Mouse (Mus musculus) CH12F3 (cell line): ENCODE data around the gene Pcdh9.
"Not testable (repeated sequence)": the region's sequence is repeated elsewhere in the genome, so short reads cannot be mapped to it uniquely, and the experiment has no call there.

ENCODE experiments used
- in situ Hi-C: fragments of 300-500 bp; cut with MboI; formaldehyde crosslinking; loops from 2 replicates; pipeline ENCODE4 v1.14.3; 2020; ENCODE audit warnings: low sequenced_read_pairs

Gene Pcdh9

DNA sequence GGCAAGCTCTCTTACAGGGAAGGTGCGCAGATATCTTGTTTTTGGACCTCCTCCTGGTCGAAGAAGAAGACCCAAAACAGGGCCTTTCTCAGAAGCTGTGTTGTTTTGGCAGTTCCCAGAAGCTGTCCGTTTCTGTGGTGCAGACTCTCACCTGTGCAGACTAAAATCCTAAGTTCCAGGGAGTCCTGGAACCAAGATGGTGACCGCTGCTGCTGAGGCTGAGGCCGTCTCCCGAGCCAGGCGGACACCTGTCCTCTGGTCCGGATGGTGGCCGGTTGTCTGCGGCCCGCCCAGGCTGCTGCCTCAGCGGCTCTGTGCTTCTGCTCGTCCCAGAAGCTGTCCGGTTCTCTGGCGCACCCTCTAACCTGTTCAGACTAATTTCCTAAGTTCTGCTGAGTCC is 675.6 kb downstream of the Pcdh9 start:
- in situ Hi-C loops, result not testable (repeated sequence)

DNA sequence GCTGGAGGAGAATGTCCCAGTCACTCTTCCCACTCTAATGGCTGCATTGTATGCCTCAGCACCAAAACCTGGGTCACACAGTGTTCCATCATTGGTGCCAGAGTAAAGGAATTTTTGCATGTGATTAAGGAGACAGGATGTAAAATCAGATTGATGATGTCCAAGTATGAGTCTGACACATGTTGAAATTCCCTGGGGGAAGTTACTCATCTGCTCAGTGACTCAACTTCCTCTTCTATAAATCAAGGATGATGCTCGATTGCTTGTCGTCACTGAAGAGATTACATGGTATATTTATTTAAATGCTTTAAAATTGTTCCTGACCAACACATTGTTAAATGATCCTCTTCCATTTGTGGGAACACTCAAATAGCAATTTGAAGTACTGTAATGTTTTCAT is 690.7 kb downstream of the Pcdh9 start:
- in situ Hi-C loops, result no loop called here

DNA sequence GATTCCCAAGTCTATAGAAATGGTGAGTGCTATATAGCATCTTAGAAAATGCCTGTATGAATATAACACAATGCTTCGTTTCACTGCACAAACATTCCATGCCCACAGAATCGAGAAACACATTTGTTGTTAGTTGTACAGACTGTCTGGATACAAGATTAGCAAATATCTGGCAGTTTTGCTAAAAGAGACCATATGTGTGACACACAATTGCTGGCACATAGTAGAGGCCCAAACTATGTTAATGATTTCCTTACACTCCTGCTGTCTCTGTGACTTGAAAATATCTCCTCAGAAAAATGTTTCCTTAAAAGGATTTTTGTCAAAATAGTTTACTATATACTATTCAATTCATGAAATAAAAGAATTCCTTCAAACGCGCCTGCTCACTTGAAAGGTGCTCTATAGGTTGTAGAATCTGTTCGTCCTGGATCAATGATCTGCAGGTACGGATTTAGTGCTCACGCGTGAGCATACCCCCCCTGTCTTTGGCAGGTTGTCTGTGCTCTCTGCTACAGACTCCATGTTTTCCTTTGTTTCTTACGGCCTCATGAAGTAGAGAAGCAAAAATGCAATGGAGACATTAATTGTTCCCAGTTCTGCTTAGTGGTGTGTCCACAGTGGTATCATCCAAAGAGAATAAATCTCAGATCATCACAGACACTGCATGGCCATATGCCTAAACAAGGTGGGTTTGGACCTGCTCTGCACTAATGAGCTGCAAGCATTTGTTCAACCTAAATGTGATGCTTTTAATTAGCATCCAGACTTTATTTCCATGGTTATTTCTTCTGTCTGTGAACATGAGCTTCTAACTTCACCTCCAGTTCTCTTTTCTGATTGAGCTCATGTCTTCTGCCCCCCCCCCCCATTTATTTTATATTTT is 707.6 kb downstream of the Pcdh9 start:
- in situ Hi-C loops, result no loop called here

DNA sequence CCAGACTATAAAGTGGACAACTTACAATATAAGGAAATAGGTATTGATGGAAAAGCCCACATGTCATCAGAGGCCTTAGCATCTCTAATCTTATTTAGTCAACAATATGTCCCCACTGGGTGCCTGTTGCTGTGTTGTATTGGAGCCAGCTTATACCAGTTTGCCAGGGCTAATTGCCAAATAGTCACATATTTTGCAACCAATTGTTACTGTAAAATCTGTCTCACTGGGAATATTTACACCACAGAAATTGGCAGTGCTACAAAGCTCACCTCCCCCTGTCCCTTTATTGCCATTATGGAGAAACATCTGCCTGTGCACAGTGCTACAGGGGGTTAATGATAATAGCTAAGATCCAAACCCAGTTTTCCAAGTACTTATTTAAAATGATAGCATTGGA is 721.3 kb downstream of the Pcdh9 start:
- in situ Hi-C loops, result no loop called here

DNA sequence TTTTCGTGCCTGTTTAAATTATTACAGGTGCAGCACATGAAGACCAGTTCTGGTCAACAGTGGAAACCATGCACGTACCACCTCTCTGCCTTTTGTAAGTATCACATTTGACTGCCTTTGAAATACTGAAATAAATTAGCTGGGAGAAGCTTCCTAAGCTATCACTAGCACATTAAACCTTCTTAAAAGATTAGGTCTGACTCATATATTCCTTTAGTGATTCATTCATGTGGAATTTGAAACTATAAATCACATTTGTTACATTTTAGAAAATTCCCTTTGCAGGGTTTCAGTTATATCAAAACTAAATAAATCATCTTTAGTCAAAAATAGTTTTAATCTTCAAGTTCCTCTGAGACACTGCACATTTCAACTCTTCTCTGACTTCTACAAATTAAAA is 722.1 kb downstream of the Pcdh9 start:
- in situ Hi-C loops, result no loop called here

DNA sequence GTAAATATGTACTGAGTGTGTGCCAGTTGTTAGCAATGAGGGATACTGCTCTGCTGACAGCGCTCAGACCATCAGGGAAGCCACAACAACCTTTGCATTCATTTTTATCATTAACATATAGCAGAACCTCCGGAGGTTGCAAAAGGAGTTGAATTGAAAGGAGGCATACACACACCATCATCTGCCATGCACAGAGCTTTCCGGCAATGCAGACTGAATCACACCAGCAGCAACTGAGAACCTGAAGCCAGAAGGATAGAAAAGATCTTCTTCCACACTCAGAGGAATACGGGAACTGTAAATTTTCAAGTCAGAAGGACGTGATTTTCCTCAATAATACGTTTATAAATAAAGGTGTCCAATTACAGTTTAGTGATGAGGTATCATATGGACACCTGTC is 747.1 kb downstream of the Pcdh9 start:
- in situ Hi-C loops, result no loop called here

DNA sequence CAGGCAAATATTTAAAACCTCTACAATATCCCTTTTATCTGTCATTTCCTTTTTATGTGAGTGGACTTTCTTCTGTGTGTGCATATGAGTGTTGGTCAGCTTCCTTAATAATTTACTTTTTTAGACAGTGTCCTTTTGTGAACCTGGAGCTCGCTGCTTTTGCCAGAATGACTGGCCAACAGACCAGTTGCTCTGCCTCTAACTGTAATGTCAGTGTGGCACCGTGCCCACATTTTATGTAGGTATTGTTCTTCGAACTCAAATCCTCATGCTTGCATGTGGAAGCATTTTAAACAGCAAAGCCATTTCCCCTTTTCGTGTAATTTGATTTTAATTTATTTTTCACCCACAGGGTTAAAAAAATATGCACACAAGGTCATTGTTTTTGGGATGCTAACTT is 748.4 kb downstream of the Pcdh9 start:
- in situ Hi-C loops, result no loop called here

DNA sequence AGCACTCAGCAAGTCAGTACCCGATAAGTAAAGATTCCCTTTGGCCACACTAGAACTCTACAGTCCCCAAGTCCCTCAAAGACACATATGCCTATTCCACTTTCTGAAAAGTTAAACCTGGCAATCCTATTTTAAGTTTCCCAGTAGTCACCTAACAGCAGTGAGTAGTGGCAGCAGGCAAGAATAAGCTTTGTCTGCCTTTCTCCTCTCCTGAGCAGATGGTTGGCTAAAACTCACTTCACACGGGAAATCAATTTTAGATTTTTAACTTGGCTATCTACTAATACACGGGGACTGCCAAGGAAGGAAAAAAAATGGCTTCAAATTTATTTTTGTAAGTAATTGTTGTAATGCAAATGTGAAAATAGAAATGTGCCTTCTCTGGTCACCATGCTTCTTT is 763.5 kb downstream of the Pcdh9 start:
- in situ Hi-C loops, result no loop called here

DNA sequence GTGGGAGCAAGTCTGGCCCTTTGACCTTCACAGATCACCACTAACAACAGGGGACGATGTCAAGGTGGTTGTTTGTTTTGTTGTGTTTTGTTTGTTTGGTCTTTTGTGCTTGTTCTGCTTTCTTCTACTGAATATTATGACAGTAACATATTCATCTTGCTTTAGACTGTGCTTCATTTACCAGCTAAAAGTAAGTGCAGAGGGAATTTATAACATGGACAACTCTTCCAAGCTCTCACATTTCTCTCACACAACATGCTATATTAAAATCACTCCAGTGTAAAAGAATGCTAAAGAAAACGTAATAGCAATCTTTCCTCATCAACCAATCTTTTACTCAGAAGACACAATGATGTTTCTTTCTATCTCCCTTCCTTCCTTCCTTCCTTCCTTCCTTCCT is 787.7 kb downstream of the Pcdh9 start:
- in situ Hi-C loops, result no loop called here

DNA sequence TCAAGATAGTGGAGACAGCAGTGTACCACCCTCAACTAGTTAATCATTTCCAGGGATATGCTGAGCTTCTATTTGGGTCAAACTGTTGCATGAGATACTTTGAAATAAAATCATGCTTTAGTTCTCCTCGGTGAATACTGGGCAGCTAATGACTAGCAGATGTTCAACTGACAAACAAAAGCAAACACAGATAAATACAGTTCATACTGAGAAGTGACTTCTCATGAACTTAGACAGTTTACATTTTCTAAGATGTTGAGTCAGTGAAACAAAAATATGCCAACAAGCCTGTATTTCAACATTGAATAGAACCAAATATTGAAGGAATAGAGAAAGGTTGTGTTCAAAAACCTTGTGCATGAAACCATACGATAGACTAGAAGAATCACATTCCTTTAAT is 795.4 kb downstream of the Pcdh9 start:
- in situ Hi-C loops, result no loop called here

DNA sequence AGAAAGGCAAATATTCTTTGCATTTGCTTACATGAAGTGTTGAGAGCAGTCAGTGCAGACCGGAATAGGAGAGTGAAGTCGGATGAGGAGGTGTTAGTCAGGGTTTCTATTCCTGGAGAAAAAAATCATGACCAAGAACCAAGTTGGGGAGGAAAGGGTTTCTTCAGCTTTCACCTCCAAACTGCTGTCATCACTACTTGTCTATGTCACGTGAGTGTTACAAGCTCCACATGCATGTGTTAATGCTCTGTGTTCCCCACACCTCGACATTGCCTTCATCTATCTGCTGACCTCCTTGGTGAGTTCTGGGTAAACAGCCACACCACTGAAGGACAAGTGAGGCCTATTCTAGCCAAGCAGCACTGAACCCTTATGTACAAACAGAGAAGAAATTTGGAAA is 797.7 kb downstream of the Pcdh9 start:
- in situ Hi-C loops, result no loop called here

DNA sequence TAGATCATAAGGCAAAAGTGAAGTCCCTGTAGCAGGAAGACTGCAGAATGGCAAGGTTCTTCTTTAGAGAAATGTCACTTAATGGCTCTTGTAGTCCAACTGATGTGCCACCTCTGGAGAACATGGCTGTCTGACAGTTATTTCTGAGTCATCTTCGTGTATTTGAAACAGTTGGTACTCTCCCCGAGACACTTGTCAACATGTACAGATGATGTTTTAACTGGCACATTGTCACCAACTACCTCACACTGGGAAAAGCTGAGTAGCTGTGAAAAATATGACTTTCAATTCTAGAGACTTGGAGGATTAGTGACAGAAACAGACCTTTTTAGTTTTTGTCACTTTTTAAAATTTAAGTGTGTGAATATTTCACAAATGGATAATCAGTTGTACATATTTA is 804.8 kb downstream of the Pcdh9 start:
- in situ Hi-C loops, result no loop called here

DNA sequence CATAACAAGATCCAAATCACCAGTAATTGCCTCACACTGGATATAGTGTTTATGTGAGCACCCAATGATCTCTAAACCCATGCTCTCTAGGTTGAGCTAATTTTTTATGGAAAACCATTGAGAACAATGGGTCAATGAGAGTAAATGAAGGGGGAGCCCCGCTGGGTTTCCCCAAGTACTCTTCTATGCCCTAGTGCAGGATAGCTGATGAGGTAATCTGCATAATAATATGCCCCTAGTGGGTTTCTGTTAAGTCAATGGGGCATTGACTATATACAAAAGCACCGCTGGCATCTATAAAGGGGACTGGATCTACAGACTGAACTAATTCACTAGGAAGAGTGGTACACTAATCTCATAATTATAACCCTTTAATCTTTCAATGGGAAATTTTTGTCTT is 807.3 kb downstream of the Pcdh9 start:
- in situ Hi-C loops, result no loop called here

DNA sequence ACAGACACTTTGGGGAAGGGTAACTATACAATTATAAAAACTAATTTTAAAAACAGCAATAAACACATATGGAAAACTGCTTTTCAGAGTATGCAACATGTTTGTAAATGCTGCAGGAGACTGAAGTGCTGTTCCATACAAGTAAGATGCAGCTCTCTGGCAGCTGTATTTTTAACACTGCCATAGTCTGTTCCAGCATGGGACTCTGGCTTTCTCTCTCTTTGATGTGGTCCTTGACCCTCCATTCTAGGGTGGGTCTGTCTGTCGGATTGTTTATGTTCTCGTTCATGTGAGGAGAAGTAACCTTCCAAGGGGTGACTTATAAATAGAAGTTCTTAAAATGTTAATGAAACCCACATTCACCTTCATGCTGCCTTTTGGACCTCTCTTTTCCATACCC is 809.6 kb downstream of the Pcdh9 start:
- in situ Hi-C loops, result no loop called here

DNA sequence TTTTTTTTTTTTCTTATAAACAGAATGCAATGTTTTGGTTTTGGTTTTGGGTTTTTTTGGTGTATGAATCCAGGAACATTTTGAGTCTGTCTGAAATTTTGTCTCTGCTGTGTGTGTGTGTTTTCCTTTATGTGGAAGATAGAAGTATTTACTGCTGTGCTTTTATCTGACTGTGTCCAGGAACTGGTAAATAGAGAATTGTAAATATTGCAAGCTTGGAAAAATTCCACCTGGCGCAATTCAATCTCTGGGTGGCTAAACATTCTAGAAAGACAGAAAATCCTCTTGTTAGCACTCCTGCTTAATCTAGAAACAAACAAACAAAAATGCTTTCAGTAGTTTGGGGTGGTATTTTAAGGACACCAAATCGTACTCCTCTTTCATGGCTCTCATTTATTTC is 814.7 kb downstream of the Pcdh9 start:
- in situ Hi-C loops, result no loop called here

DNA sequence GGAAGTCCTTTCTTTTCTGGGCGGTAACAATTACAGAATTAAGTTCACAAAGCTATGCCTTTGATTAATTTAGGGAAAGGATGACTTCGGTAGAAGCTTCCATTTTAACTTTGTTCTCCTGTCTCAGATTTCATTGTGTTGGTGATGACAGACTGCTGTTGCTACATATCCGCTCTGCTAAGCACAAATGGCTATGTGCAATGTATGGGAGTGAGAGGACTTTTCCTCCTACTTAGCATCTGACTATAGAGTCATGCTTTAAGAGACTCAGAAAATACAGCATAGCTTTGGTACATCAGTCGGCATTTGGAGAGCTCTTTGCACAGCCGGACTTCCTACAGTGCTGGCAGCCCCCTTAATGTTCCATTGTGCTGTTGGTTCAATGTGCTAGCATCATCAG is 818.1 kb downstream of the Pcdh9 start:
- in situ Hi-C loops, result no loop called here

DNA sequence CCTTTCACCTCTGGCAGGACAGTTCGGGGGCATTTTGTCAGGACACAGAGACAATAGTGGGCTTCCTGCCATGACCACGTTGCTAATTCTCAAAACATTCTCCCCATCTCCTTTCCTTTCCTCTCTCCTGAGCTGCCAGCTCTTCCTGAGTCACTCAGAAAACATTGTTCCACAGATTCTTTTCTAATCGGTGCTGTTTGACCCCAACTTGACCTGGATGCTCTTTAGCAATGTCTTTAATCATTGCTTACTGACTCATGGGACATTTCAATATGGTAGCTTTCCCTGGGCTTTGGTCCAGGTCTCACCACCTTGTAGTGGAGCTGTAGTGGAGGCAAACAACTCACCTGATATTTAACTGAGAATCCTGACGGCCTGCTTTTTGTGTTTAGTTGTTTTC is 820.3 kb downstream of the Pcdh9 start:
- in situ Hi-C loops, result no loop called here

DNA sequence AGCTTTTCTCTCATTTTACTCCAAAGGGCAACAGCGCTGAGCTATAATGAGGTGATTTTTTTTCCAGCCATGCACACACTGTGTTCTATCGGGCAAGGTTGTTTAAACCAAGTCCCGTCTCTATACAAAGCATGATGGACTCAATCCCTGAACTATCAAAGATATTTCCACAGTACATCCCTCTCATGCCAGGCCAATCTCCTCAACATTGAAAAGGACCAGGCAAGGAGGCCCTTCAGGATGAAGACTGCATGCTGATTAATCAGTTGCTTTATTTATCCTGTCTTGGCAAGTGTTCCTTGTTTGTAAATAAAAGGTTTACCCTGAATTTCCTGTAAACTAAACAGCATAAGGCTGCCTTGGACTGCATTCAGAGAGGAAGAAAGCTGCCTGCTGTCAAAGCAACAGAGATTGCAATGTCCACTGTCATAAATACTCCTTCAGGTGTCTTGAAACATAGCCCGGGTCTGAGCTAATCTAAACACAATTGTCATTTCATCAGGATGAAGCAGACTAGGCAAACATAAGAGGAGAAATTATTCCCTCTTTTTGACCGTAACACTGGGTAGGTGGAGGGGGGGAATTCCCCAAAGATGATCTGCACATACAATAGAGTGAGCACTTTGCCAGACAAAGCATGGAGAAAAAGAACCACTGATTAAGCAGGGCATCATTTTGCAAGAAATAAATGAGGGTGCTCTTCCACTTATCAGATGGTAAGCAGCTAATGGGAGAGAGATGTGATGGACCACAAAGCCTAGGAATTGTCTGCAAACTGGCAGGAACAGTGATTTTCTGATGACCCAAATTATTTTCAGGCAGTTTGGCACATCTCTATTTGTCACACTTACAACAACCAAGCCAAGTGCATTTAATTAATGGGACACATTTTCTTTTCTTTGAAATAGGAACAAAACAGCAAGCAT is 822.8 kb downstream of the Pcdh9 start:
- in situ Hi-C loops, result no loop called here

DNA sequence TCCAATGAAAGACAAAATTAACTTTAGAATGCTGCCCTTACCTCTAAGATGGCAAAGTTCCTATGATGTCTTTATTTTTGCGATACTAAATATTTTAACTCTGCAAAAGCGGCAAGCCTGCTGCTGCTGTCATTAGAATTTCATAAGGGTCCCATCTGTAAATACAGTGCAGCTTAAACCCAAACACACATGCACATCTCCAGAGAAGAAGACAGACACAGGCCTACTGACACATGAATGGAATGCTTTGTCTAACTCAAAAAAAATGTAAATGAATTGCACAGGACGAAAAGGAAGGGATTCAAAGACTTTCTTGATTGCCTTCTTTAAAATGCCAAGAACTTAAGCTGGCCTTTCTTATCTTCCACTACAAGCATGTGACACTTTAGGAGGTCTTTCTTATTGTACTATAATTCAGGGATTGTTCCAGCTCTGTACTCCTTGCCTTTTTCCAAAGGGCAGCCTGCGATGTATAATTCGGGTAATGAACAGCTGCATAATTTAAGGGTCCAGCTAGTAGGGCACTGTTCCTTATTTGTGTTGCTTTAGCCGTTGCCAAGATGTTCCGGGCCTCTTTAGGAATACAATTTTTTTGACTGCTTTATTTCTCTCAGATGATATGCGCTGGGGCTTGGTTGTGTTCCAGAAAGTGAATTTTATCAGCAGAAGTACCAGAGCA is 823.6 kb downstream of the Pcdh9 start:
- in situ Hi-C loops, result no loop called here

DNA sequence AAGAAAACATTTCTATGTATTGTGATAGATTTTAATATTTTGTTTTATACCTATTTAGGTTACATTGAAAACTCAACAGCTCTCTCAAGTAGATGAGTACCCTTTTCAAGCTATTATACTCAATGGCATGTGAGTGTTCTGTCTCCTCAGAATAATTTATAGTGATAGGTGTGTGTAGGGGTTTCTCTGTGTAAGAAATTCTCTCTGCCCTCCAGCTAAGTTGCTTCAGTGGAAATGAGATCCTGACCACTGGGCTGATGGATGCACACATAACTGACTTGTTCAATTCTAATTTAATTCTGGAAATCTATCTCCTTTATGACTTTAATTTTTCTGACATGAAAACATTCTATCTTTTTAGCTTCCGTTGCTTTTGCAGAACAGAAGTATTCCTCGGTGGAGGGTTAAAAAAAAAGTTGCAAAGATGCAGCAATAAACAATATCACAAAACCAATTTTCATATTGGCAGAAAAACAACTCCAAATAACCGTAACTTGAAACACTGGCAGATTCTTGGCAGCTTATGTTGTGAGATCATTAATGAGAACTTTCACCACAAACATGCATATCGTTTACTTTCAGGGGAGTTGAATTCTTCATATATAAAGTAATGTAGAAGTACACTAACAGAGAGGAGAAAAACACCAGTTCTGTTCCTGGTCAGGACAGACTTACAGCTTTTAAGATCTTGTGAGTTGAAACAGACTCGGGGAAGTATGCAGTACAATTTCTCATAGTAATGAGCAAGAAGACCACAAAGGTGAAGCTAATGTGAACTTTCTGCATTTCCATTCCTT is 828.5 kb downstream of the Pcdh9 start:
- in situ Hi-C loops, result no loop called here

DNA sequence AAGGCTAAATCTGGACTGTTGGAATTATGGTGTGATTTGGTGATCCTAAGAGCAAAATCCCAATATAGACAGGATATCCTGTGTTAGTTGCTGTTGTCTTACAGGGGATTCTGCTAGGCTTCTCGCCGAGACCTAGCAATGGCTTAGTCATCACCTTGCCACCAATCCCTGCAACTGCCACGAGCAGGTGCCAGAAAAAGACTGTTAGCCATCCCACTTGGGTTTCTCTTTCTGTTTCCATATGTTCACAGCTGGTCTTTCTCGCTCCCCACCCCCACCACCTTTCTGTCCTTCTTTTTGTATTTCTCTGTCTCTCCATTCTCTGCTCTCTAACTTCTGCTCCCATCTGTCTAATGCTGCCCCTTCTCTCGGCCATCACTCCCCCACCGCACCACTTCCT is 831.7 kb downstream of the Pcdh9 start:
- in situ Hi-C loops, result no loop called here
